Mouse (Mus musculus) myocyte (in vitro differentiated cells): ENCODE measurements at regions not wholly inside any gene's neighbourhood (a gene's known extent, or its start where the extent isn't known, plus 50 kb on each side); places are given as distances from the start of the nearest gene placed in this dataset.

Experiments used
- H3K27me3 ChIP-seq: one replicate; pipeline ENCODE4 v1.6.1; 2011; ENCODE audit not compliant: control insufficient read depth, insufficient read depth, insufficient read length
- H3K36me3 ChIP-seq: one replicate; pipeline ENCODE4 v1.6.1; 2011; ENCODE audit not compliant: control insufficient read depth, insufficient read depth
- H3K4me2 ChIP-seq: one replicate; pipeline ENCODE4 v1.6.1; 2011; ENCODE audit warnings: low read depth, control low read depth
- H3K4me3 ChIP-seq: one replicate; pipeline ENCODE4 v1.5.1; 2011; ENCODE audit warnings: mild to moderate bottlenecking, control low read depth, moderate library complexity
- H3K79me2 ChIP-seq: one replicate; pipeline ENCODE4 v1.6.1; 2011; ENCODE audit not compliant: control insufficient read depth, insufficient read depth
- H3ac ChIP-seq: one replicate; pipeline ENCODE4 v1.6.1; 2011; ENCODE audit not compliant: control insufficient read depth, insufficient read length
- CEBPB ChIP-seq: IDR thresholded peaks from 2 replicates; pipeline ENCODE4 v1.6.1; 2011; ENCODE audit warnings: mild to moderate bottlenecking, moderate library complexity; ENCODE audit not compliant: poor library complexity, insufficient read depth, severe bottlenecking
- E2F4 ChIP-seq: IDR thresholded peaks from one replicate; pipeline ENCODE4 v1.6.1; 2011; ENCODE audit warnings: mild to moderate bottlenecking, control low read depth, moderate library complexity; ENCODE audit not compliant: insufficient read depth
- MAX ChIP-seq: IDR thresholded peaks from one replicate; pipeline ENCODE4 v1.6.1; 2011; ENCODE audit warnings: low read depth, mild to moderate bottlenecking, control low read depth
- MYOD1 ChIP-seq, 3 experiments: IDR thresholded peaks; one replicate each; pipeline ENCODE4 v1.6.1; 2011; ENCODE audit warnings: control low read depth in 2 of 3, low read depth in 2 of 3, mild to moderate bottlenecking in 2 of 3, moderate library complexity in 1 of 3; ENCODE audit not compliant: insufficient read length in 2 of 3, control insufficient read depth in 1 of 3
- MYOG ChIP-seq, 3 experiments: IDR thresholded peaks; one replicate each; pipeline ENCODE4 v1.6.1; 2011; ENCODE audit warnings: control low read depth in 2 of 3, low read depth in 2 of 3, mild to moderate bottlenecking in 2 of 3; ENCODE audit not compliant: insufficient read length in 2 of 3, control insufficient read depth in 1 of 3, insufficient read depth in 1 of 3
- POLR2A ChIP-seq: IDR thresholded peaks from one replicate; pipeline ENCODE4 v1.6.1; 2011; ENCODE audit warnings: low read depth, mild to moderate bottlenecking, control low read depth, moderate library complexity; ENCODE audit not compliant: insufficient read length
- POLR2AphosphoS2 ChIP-seq: IDR thresholded peaks from one replicate; pipeline ENCODE4 v1.6.1; 2011; ENCODE audit warnings: low read depth, control low read depth; ENCODE audit not compliant: insufficient read length
- REST ChIP-seq: IDR thresholded peaks from one replicate; pipeline ENCODE4 v1.6.1; 2011; ENCODE audit warnings: mild to moderate bottlenecking, control low read depth, moderate library complexity; ENCODE audit not compliant: insufficient read depth, insufficient read length
- SRF ChIP-seq: IDR thresholded peaks from one replicate; pipeline ENCODE4 v1.6.1; 2011; ENCODE audit warnings: low read depth; ENCODE audit not compliant: control insufficient read depth, insufficient read length
- TCF12 ChIP-seq: IDR thresholded peaks from one replicate; pipeline ENCODE4 v1.6.1; 2011; ENCODE audit warnings: mild to moderate bottlenecking, control low read depth; ENCODE audit not compliant: poor library complexity, insufficient read depth, severe bottlenecking
- TCF3 ChIP-seq: IDR thresholded peaks from one replicate; pipeline ENCODE4 v1.6.1; 2011; ENCODE audit warnings: low read depth, control low read depth; ENCODE audit not compliant: insufficient read length
- USF1 ChIP-seq: IDR thresholded peaks from one replicate; pipeline ENCODE4 v1.6.1; 2011; ENCODE audit warnings: low read depth, mild to moderate bottlenecking, control low read depth, moderate library complexity

DNA sequence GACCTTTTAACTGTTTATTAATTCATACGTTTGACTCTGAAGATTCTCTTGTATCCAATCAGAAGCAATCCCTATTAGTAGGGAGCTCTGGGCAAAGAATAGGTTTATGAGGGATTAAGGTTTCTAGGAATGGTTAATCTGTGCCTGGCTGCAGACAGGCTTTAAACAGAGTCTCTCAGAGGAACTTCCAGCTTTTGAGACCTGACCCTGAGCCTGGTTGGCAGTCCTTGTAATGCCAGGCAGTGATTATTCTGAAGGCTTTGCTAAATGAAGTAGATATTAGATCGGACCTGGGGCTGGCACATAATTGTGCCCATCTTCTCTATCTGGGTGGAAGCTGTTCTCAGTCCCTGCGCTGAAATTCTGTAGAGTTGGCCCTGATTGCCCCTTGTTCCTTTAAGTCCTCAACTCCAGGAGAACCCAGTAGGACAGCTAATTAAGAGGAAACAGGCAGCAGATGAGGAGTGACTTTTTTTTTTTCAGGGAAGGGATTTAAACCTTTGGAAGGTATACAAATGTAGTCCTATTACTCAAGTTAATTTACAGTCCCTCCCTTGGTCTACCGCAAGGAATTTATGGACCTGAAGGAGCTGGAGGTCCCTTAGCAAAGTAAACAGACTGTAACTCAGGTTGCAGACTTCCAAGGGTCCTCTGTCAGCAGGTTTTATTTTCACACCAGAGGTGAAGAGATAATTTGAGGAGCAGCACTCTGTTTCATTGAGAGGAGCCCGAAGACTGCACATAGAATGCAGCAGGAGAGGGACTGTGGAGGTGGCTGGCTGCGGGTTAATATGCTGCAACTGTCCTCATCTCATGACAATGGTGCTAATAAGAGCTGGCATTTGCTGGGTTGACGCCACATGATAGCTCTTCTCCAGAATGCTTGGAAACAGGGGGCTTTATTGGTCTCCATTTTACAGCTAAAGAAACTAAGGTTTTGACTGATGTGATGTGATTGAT lies 595.7 kb downstream of the Bcl11a start:
- Histone ChIP-seq H3K36me3 (no peaks in the 10 kb centered on the region), H3K79me2 (no peaks in the 10 kb centered on the region), H3ac (no peak overlapping the region), H3K4me3 (no peak overlapping the region), H3K27me3 (no peaks in the 10 kb centered on the region), H3K4me2 (no peak overlapping the region)
- TF ChIP-seq TCF12, result no peak
- no peak for TF ChIP-seq E2F4
- no peak for TF ChIP-seq MYOG (IDR thresholded peaks at IDR 0.05; ENCODE audit: control insufficient read depth in 1 of 3, insufficient read depth in 1 of 3, insufficient read length in 2 of 3, low read depth in 2 of 3)
- TF ChIP-seq TCF3, result no peak

DNA sequence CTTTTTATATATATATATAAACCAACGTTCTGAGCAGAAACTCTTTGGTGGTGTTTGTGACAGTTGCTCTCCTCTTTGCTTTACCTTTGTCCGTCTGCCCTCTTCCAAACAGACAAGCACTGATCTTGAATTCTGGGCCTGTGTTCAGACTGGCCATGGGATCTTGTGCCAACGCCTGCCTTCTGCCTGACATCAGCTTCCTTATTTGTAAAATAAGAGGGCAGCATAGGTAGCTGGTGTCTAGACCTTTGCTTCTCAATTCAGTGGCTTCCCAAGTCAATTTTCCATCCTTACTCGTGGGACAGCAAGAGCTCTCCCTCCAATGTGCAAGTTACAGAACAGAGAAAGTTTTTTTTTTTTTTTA lies 596.3 kb downstream of the Bcl11a start:
- no peaks in the 10 kb centered on the region for H3K79me2 ChIP-seq
- H3K4me3 ChIP-seq, result no peak overlapping the region
- H3ac ChIP-seq, result no peak overlapping the region
- TF ChIP-seq MYOG (IDR thresholded peaks at IDR 0.05; ENCODE audit: control insufficient read depth in 1 of 3, insufficient read depth in 1 of 3, insufficient read length in 2 of 3, low read depth in 2 of 3), result no peak
- TF ChIP-seq USF1, result no peak
- TF ChIP-seq MYOD1 (IDR thresholded peaks at IDR 0.05; ENCODE audit: control insufficient read depth in 1 of 3, insufficient read length in 2 of 3, low read depth in 2 of 3), result no peak
- no peak for TF ChIP-seq MAX
- no peak for TF ChIP-seq TCF12
- TF ChIP-seq SRF, result no peak
- no peak for TF ChIP-seq TCF3
- TF ChIP-seq E2F4, result no peak
- TF ChIP-seq CEBPB, result no peak
- TF ChIP-seq POLR2A, result no peak
- TF ChIP-seq POLR2AphosphoS2, result no peak
- H3K4me2 ChIP-seq, result no peak overlapping the region
- no peaks in the 10 kb centered on the region for H3K27me3 ChIP-seq
- H3K36me3 ChIP-seq, result no peaks in the 10 kb centered on the region

DNA sequence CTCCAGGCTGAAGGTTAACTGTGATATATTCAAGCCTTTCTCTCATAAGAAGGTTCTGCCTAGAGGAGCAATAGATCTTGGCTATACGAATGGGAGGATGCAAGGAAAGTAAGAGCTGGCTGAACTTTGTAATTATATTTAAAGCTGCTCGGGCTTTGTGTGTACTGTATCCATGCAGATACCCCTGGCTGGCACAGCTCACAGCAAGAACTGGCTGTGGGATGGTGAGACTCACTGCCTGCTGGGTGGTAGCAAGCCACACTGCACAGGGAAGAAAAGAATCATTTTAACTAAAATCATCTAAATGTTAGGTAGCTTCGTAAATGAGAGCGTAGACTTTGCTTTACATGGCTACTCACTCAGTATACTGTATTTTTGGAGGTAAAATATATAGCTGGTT lies 599.2 kb downstream of the Bcl11a start:
- Histone ChIP-seq H3K27me3 (no peaks in the 10 kb centered on the region), H3K79me2 (no peaks in the 10 kb centered on the region), H3K36me3 (no peaks in the 10 kb centered on the region), H3K4me2 (no peak overlapping the region), H3K4me3 (no peak overlapping the region), H3ac (no peak overlapping the region)
- no peak for TF ChIP-seq USF1
- TF ChIP-seq TCF12, result no peak
- no peak for TF ChIP-seq TCF3
- TF ChIP-seq POLR2A, result no peak
- no peak for TF ChIP-seq MYOD1 (IDR thresholded peaks at IDR 0.05; ENCODE audit: control insufficient read depth in 1 of 3, insufficient read length in 2 of 3, low read depth in 2 of 3)
- no peak for TF ChIP-seq REST
- TF ChIP-seq MAX, result no peak
- no peak for TF ChIP-seq SRF
- TF ChIP-seq CEBPB, result no peak
- no peak for TF ChIP-seq POLR2AphosphoS2
- no peak for TF ChIP-seq E2F4
- TF ChIP-seq MYOG (IDR thresholded peaks at IDR 0.05; ENCODE audit: control insufficient read depth in 1 of 3, insufficient read depth in 1 of 3, insufficient read length in 2 of 3, low read depth in 2 of 3), result no peak

DNA sequence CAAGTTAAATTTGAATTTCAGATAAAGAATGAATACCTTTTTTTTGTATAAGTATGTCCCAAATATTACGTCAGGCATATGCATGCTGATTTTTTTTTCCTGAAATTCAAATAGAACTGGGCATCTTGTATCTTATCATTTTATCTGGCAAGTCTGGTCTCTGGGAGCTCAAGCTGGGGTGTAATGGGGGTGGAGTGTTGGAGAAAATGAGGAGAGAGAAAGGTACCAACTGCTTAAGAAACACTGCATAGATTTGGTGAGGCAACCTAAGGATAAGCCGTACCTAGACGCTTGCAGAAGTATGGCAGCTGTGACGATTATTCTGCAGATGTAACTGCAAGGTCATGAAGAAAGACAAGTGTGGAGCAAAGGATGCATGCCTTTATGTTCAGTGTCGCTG lies 601.7 kb downstream of the Bcl11a start:
- Histone ChIP-seq H3K36me3 (no peaks in the 10 kb centered on the region), H3ac (no peak overlapping the region), H3K27me3 (no peaks in the 10 kb centered on the region), H3K4me2 (no peak overlapping the region), H3K4me3 (no peak overlapping the region), H3K79me2 (no peaks in the 10 kb centered on the region)
- TF ChIP-seq CEBPB, result no peak
- no peak for TF ChIP-seq POLR2AphosphoS2
- no peak for TF ChIP-seq USF1
- no peak for TF ChIP-seq MYOG (IDR thresholded peaks at IDR 0.05; ENCODE audit: control insufficient read depth in 1 of 3, insufficient read depth in 1 of 3, insufficient read length in 2 of 3, low read depth in 2 of 3)
- no peak for TF ChIP-seq REST
- no peak for TF ChIP-seq MYOD1 (IDR thresholded peaks at IDR 0.05; ENCODE audit: control insufficient read depth in 1 of 3, insufficient read length in 2 of 3, low read depth in 2 of 3)
- no peak for TF ChIP-seq MAX
- no peak for TF ChIP-seq SRF
- no peak for TF ChIP-seq POLR2A
- no peak for TF ChIP-seq TCF12
- TF ChIP-seq TCF3, result no peak
- TF ChIP-seq E2F4, result no peak

DNA sequence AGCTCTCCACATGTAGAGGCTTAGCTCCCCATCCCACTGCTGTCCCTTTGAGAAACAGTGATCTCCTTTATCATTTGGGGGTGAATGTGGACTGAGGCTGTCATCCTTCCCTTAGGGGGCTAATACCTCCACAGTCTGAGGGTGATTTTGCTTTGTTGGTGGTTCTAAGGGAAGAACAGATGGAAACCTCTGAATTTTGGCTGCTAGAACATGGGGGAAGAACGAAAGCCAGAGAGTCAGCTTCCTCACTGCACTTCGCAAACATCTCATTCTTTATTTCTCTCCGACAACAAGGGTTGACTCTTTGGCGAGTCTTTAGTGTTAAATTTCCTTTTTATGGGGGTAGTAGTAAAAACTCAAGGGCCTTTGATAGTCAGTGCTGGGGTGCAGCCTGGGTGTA lies 604.6 kb downstream of the Bcl11a start:
- no peaks in the 10 kb centered on the region for H3K36me3 ChIP-seq
- no peaks in the 10 kb centered on the region for H3K27me3 ChIP-seq
- H3K4me3 ChIP-seq, result no peak overlapping the region
- no peak for TF ChIP-seq MYOD1 (IDR thresholded peaks at IDR 0.05; ENCODE audit: control insufficient read depth in 1 of 3, insufficient read length in 2 of 3, low read depth in 2 of 3)
- TF ChIP-seq TCF3, result no peak
- TF ChIP-seq SRF, result no peak
- TF ChIP-seq TCF12, result no peak
- TF ChIP-seq POLR2A, result no peak
- no peak for TF ChIP-seq E2F4
- TF ChIP-seq MYOG (IDR thresholded peaks at IDR 0.05; ENCODE audit: control insufficient read depth in 1 of 3, insufficient read depth in 1 of 3, insufficient read length in 2 of 3, low read depth in 2 of 3), result no peak
- no peak for TF ChIP-seq USF1
- TF ChIP-seq REST, result no peak
- no peak for TF ChIP-seq POLR2AphosphoS2
- no peak for TF ChIP-seq CEBPB
- no peak overlapping the region for H3K4me2 ChIP-seq
- no peaks in the 10 kb centered on the region for H3K79me2 ChIP-seq
- H3ac ChIP-seq, result no peak overlapping the region
